Mouse (Mus musculus): ENCODE data around the gene Aph1c. TPM values are rescaled to one million over a fixed set of nuclear protein-coding genes. Genes with fewer than 3 reads are reported as not detected.

Aph1c gene
- polyA plus RNA-seq, 1 experiment from 2014 or later = 36.8 TPM

GRCm38 (mm10) chr9:66864708-66865107 lies 30.2 kb upstream of the Aph1c start:
- Histone ChIP-seq H3K4me2 (replicated peaks; ENCODE audit: low read depth) (no peak overlapping the region), H3K9me3 (ENCODE audit: control insufficient read depth) (no peaks in the 10 kb centered on the region), H3K9ac (ENCODE audit: low read depth, low read length) (no peak overlapping the region), H3K4me1 (replicated peaks; ENCODE audit: control insufficient read depth, insufficient read depth, low read length) (no peaks in the 10 kb centered on the region), H3K27ac (ENCODE audit: low read depth, low read length) (no peak overlapping the region), H3K4me3 (ENCODE audit: low read depth, low read length) (no peak overlapping the region), H3K27me3 (replicated peaks; ENCODE audit: control insufficient read depth, insufficient read depth, low read length) (no peaks in the 10 kb centered on the region), H3K36me3 (ENCODE audit: control insufficient read depth, insufficient read depth) (peaks cover 13% of the 10 kb centered on the region)
- no peak for TF ChIP-seq CTCF (IDR thresholded peaks at IDR 0.05; ENCODE audit: low read depth)
- 53% methylated on average over 3 of the region's 3 CpGs for WGBS
- ATAC-seq = no peak

- 78% methylated on average over 3 of the region's 3 CpGs for WGBS
- no peaks in the 10 kb centered on the region for H3K9me3 ChIP-seq (ENCODE audit: control insufficient read depth)
- ATAC-seq = no peak
Observed at GRCm38 (mm10) chr9:66863456-66863855, 28.9 kb upstream of the Aph1c start.

GRCm38 (mm10) chr9:66862202-66862601 lies 27.7 kb upstream of the Aph1c start:
- no peak overlapping the region for H3K4me3 ChIP-seq (ENCODE audit: low read depth, low read length)
- 90% methylated on average over 4 of the region's 4 CpGs for WGBS
- no peak overlapping the region for H3K9ac ChIP-seq (ENCODE audit: low read depth, low read length)
- H3K9me3 ChIP-seq (ENCODE audit: control insufficient read depth) = no peaks in the 10 kb centered on the region
- H3K27ac ChIP-seq (ENCODE audit: low read depth, low read length) = no peak overlapping the region
- H3K36me3 ChIP-seq (ENCODE audit: control insufficient read depth, insufficient read depth) = peaks cover 16% of the 10 kb centered on the region
- no peaks in the 10 kb centered on the region for H3K4me1 ChIP-seq (replicated peaks; ENCODE audit: control insufficient read depth, insufficient read depth, low read length)
- no peak for TF ChIP-seq CTCF (IDR thresholded peaks at IDR 0.05; ENCODE audit: low read depth)
- no peak overlapping the region for H3K4me2 ChIP-seq (replicated peaks; ENCODE audit: low read depth)
- H3K27me3 ChIP-seq (replicated peaks; ENCODE audit: control insufficient read depth, insufficient read depth, low read length) = no peaks in the 10 kb centered on the region
- no peak for ATAC-seq

More at GRCm38 (mm10) chr9:66863456-66863855, 28.9 kb upstream of the Aph1c start:
- Histone ChIP-seq H3K9ac (ENCODE audit: low read depth, low read length) (no peak overlapping the region), H3K27ac (ENCODE audit: low read depth, low read length) (no peak overlapping the region), H3K4me2 (replicated peaks; ENCODE audit: low read depth) (no peak overlapping the region), H3K27me3 (replicated peaks; ENCODE audit: control insufficient read depth, insufficient read depth, low read length) (no peaks in the 10 kb centered on the region), H3K4me3 (ENCODE audit: low read depth, low read length) (no peak overlapping the region), H3K4me1 (replicated peaks; ENCODE audit: control insufficient read depth, insufficient read depth, low read length) (no peaks in the 10 kb centered on the region), H3K36me3 (ENCODE audit: control insufficient read depth, insufficient read depth) (peaks cover 16% of the 10 kb centered on the region)
- TF ChIP-seq CTCF (IDR thresholded peaks at IDR 0.05; ENCODE audit: low read depth) = no peak

- H3K9me3 ChIP-seq (ENCODE audit: control insufficient read depth) = no peaks in the 10 kb centered on the region
- no peak overlapping the region for H3K9ac ChIP-seq (ENCODE audit: low read depth, low read length)
- H3K4me2 ChIP-seq (replicated peaks; ENCODE audit: low read depth) = no peak overlapping the region
- H3K27me3 ChIP-seq (replicated peaks; ENCODE audit: control insufficient read depth, insufficient read depth, low read length) = no peaks in the 10 kb centered on the region
- TF ChIP-seq CTCF (IDR thresholded peaks at IDR 0.05; ENCODE audit: low read depth) = no peak
- no peaks in the 10 kb centered on the region for H3K4me1 ChIP-seq (replicated peaks; ENCODE audit: control insufficient read depth, insufficient read depth, low read length)
- no peak overlapping the region for H3K27ac ChIP-seq (ENCODE audit: low read depth, low read length)
- peaks cover 16% of the 10 kb centered on the region for H3K36me3 ChIP-seq (ENCODE audit: control insufficient read depth, insufficient read depth)
- ATAC-seq = no peak
- no peak overlapping the region for H3K4me3 ChIP-seq (ENCODE audit: low read depth, low read length)
- WGBS = 76% methylated on average over 5 of the region's 5 CpGs
Observed at GRCm38 (mm10) chr9:66861104-66861767, 26.7 kb upstream of the Aph1c start.

- peaks cover 16% of the 10 kb centered on the region for H3K36me3 ChIP-seq (ENCODE audit: control insufficient read depth, insufficient read depth)
- H3K27me3 ChIP-seq (replicated peaks; ENCODE audit: control insufficient read depth, insufficient read depth, low read length) = no peaks in the 10 kb centered on the region
- H3K4me3 ChIP-seq (ENCODE audit: low read depth, low read length) = no peak overlapping the region
- no peak for TF ChIP-seq CTCF (IDR thresholded peaks at IDR 0.05; ENCODE audit: low read depth)
- no peak for ATAC-seq
- no peak overlapping the region for H3K4me2 ChIP-seq (replicated peaks; ENCODE audit: low read depth)
- 90% methylated on average over 5 of the region's 5 CpGs for WGBS
- H3K27ac ChIP-seq (ENCODE audit: low read depth, low read length) = no peak overlapping the region
- no peaks in the 10 kb centered on the region for H3K4me1 ChIP-seq (replicated peaks; ENCODE audit: control insufficient read depth, insufficient read depth, low read length)
- H3K9ac ChIP-seq (ENCODE audit: low read depth, low read length) = no peak overlapping the region
- H3K9me3 ChIP-seq (ENCODE audit: control insufficient read depth) = no peaks in the 10 kb centered on the region
Observed at GRCm38 (mm10) chr9:66859523-66859922, 25.0 kb upstream of the Aph1c start.

GRCm38 (mm10) chr9:66855865-66856264 lies 21.3 kb upstream of the Aph1c start:
- TF ChIP-seq CTCF (IDR thresholded peaks at IDR 0.05; ENCODE audit: low read depth) = no peak
- Histone ChIP-seq H3K4me2 (replicated peaks; ENCODE audit: low read depth) (peak overlapping the region; percentile 24; the same call in 1 of the 2 replicates), H3K27ac (ENCODE audit: low read depth, low read length) (peak overlapping the region; percentile 2; the same call in 1 of the 2 replicates), H3K4me3 (ENCODE audit: low read depth, low read length) (no peak overlapping the region), H3K4me1 (replicated peaks; ENCODE audit: control insufficient read depth, insufficient read depth, low read length) (no peaks in the 10 kb centered on the region), H3K36me3 (ENCODE audit: control insufficient read depth, insufficient read depth) (peaks cover 10% of the 10 kb centered on the region), H3K27me3 (replicated peaks; ENCODE audit: control insufficient read depth, insufficient read depth, low read length) (no peaks in the 10 kb centered on the region), H3K9me3 (ENCODE audit: control insufficient read depth) (no peaks in the 10 kb centered on the region), H3K9ac (ENCODE audit: low read depth, low read length) (no peak overlapping the region)
- WGBS = 24% methylated on average over 7 of the region's 7 CpGs
- peak; percentile 83 for ATAC-seq
